Mouse (Mus musculus) ES-Bruce4 (cell line): Measurements from ENCODE around the gene Eif4g3.

Source experiments
- CTCF ChIP-seq: IDR thresholded peaks from one replicate; pipeline ENCODE4 v1.8.1; 2011; ENCODE audit warnings: low read depth, low read length
- EP300 ChIP-seq: IDR thresholded peaks from 2 replicates; pipeline ENCODE4 v1.6.1; 2011; ENCODE audit warnings: low read depth, low read length; ENCODE audit not compliant: insufficient read depth
- POLR2A ChIP-seq: IDR thresholded peaks from one replicate; pipeline ENCODE4 v1.8.1; 2011; ENCODE audit warnings: low read length; ENCODE audit not compliant: insufficient read depth

DNA sequence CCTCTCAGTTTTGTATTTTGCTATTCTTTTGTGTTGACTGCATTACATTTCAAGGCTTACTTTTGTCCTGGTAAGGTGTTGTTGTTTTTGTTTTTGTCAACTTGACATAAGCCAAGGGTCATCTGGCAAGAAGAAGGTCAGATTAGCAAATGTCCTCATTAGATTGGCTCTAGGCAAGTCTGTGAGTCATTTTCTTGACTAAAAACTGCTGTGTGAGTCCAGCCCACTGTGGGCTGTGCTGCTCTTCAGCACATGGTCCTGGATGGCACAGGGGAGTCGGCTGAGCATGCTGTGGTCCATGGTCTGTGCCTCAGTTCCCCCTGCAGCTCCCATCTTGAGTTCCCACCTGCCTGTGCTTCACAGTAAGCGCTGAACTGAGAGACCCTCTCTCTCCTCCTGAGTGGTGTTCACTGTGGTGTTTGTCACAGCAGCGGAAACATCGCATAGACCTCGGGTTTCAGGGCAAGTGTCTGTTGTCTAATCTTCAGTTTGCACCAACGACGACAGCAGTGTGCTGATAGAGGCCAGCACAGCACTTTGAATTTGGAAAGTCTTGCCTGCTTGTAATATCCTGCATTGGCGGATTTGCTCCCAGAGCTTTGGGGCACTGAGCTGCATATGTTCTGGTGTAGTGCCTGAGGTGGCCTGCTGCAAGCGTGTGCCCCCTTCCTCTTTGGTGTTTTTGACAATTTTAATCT is 30.7 kb downstream of the Eif4g3 start:
- TF ChIP-seq CTCF, result no peak
- no peak for TF ChIP-seq POLR2A
- no peak for TF ChIP-seq EP300
